Mouse (Mus musculus): ENCODE measurements at regions not wholly inside any gene's neighbourhood (a gene's known extent, or its start where the extent isn't known, plus 50 kb on each side); places are given as distances from the start of the nearest gene placed in this dataset.

DNA sequence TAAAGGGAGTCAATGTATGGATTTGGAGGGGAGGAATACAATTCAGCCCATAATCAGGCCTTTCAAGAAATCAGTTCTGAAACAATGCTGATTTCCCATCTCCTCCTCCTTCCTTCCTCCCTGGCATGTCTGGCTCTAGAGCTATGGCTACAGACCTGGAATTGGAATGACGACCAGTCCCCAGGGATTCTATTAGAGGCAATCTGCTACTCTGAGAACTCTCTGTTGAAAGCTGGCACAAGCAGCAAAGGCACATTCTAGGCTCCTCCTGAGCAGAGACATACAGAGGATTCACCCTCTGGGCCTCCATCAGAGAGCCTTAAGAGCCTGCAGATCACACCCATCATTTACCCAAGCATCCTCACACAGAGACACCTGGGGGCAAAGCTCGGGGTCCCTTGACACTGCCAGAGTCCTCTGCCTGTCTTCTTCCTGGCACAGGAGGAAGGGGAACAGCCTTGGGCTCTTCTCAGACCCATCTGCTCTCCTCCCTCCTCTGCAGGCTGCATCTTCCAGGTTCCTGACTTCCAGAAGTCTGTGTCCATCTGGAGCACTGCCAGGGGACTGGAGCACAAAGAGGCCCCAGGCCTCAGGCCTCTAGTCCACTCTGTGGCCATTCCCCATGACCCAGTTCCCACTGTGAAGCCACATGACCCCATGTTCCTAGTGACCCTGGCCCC is 176.2 kb downstream of the Rybp start:
- ATAC-seq (ENCODE audit: low FRiP score), result no peak
- no peak overlapping the region for H3K4me3 ChIP-seq
- peaks cover 14% of the 10 kb centered on the region for H3K27me3 ChIP-seq
- no peaks in the 10 kb centered on the region for H3K36me3 ChIP-seq
- 75% methylated on average over 2 of the region's 2 CpGs for WGBS
- H3K9ac ChIP-seq, result no peak overlapping the region
- no peak overlapping the region for H3K4me2 ChIP-seq (replicated peaks)
- H3K9me3 ChIP-seq (replicated peaks), result no peaks in the 10 kb centered on the region
- peaks cover 7% of the 10 kb centered on the region; the same call in 1 of the 2 replicates for H3K4me1 ChIP-seq
- no peak overlapping the region for H3K27ac ChIP-seq

DNA sequence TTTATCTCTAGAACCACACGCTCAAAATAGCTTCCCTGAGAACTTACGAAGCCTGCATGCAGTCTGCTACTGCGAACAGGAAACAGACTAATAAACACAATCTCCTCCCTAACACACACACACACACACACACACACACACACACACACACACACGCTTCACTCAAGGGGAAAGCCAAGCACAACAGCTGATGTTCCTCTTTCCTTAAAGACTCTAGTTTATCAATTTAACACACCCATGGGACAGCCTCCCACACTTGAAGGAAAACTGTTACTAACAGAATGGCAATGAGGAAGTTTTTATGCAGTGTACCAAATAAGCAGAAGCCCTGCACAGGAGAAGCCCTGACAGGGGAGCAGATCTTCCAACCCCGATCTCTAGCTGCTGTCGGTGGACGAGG is 177.3 kb downstream of the Rybp start:
- Histone ChIP-seq H3K27me3 (peaks cover 10% of the 10 kb centered on the region; the same call in 1 of the 2 replicates), H3K4me3 (no peak overlapping the region), H3K9me3 (replicated peaks) (no peaks in the 10 kb centered on the region), H3K27ac (no peak overlapping the region), H3K4me2 (replicated peaks) (no peak overlapping the region), H3K36me3 (no peaks in the 10 kb centered on the region), H3K9ac (no peak overlapping the region), H3K4me1 (peaks cover 7% of the 10 kb centered on the region; the same call in 1 of the 2 replicates)
- no peak for ATAC-seq (ENCODE audit: low FRiP score)
- WGBS, result 79% methylated on average over 7 of the region's 7 CpGs

DNA sequence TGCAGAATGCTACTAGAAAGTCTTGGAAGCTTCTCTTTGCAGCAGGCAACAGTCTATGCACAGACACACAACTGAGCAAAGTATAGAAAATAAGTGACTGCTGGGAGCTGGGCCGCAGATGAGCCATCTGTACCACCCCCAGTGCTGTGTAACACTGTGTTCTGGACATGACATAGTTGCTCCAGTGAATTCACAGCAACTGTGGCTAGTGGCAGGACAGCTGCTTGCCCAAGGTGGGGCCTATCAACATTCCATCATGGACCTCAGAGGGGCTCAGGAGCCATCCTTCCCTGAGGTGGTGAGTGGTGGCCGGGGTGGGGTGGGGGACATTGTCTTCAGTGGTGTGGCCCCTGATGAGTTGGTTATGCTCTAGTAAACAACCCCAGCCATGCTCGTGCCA is 177.9 kb downstream of the Rybp start:
- H3K36me3 ChIP-seq, result no peaks in the 10 kb centered on the region
- 76% methylated on average over 3 of the region's 3 CpGs for WGBS
- no peaks in the 10 kb centered on the region for H3K9me3 ChIP-seq (replicated peaks)
- ATAC-seq (ENCODE audit: low FRiP score), result no peak
- no peak overlapping the region for H3K4me3 ChIP-seq
- peaks cover 12% of the 10 kb centered on the region; the same call in 1 of the 2 replicates for H3K27me3 ChIP-seq
- H3K9ac ChIP-seq, result no peak overlapping the region
- no peak overlapping the region for H3K4me2 ChIP-seq (replicated peaks)
- peaks cover 7% of the 10 kb centered on the region; the same call in 1 of the 2 replicates for H3K4me1 ChIP-seq
- H3K27ac ChIP-seq, result no peak overlapping the region

DNA sequence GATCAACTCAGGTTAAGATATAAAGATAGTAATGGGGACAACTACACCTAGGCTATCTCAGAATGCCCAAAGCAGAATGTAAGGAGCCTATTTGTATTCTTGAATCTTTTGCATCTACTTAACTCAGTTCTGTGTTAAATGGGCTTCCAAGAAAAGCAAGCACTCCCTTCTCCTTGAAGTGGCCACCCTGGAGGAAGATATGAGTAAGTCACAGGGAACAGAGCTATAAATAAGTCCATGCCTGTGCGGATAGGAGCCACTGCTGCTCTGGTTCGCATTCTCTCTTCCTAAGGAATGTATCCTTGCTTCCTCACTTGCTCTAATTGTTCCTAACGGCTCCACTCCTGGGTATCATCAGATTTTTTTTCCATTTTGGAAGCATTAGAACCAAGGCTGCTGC is 179.8 kb downstream of the Rybp start:
- peaks cover 18% of the 10 kb centered on the region; the same call in 1 of the 2 replicates for H3K27me3 ChIP-seq
- no peak for ATAC-seq (ENCODE audit: low FRiP score)
- no peak overlapping the region for H3K27ac ChIP-seq
- H3K4me2 ChIP-seq (replicated peaks), result no peak overlapping the region
- 90% methylated on average over 3 of the region's 3 CpGs for WGBS
- peaks cover 4% of the 10 kb centered on the region; the same call in 1 of the 2 replicates for H3K4me1 ChIP-seq
- no peaks in the 10 kb centered on the region for H3K36me3 ChIP-seq
- H3K9me3 ChIP-seq (replicated peaks), result no peaks in the 10 kb centered on the region
- no peak overlapping the region for H3K9ac ChIP-seq
- H3K4me3 ChIP-seq, result no peak overlapping the region

DNA sequence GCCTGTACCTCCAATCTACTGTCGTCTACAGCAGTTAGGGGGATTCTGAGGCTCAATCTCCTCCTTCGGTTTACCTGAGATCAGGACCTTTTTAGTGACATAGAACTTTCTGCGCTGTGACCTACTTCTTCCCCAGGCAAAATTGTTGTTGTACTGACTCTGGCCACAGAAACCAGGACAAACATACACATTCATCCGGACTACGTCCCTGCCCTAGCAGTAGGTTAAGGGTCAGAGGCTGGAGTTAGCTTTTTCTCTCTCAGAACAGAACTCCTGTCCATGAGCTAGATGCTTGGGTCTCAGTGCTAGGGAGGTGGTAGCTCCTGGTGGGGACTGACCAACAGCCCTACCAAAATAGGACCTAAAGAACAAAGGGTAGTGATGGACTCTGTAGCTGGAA is 180.2 kb downstream of the Rybp start:
- H3K4me1 ChIP-seq, result peaks cover 4% of the 10 kb centered on the region; the same call in 1 of the 2 replicates
- H3K9ac ChIP-seq, result no peak overlapping the region
- no peaks in the 10 kb centered on the region for H3K9me3 ChIP-seq (replicated peaks)
- H3K4me3 ChIP-seq, result no peak overlapping the region
- no peaks in the 10 kb centered on the region for H3K36me3 ChIP-seq
- no peak overlapping the region for H3K4me2 ChIP-seq (replicated peaks)
- H3K27me3 ChIP-seq, result peaks cover 18% of the 10 kb centered on the region; the same call in 1 of the 2 replicates
- ATAC-seq (ENCODE audit: low FRiP score), result no peak
- WGBS, result 84% methylated on average over 5 of the region's 5 CpGs
- H3K27ac ChIP-seq, result no peak overlapping the region

DNA sequence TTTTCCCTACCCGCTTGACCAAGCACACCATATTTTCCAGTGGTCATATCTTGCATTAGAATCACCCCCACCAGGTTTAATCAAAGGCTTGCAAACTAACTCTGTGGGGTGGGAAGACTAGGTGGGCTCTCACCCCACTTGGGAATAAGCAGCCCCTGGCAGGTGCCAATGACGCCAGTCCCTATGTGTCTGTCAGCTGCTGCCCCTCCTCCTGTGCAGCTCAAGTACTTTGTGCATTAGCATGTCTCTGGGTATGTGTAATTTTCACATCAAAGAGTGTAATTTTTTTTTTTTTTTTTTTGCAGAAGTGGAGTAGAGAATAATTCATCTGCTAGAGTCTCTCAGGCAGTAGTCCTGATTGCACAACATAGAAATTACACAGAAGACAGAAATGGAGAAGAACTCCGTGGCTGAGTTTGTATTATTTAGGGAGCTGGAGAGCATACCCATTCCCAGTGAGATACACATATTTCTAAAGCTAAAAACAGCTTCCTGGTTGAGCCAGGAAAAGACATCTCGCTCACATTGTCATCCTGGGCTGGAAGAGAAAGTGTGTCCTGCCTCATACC is 186.6 kb downstream of the Rybp start:
- H3K27ac ChIP-seq, result no peak overlapping the region
- 86% methylated on average over 4 of the region's 4 CpGs for WGBS
- ATAC-seq (ENCODE audit: low FRiP score), result no peak
- no peak overlapping the region for H3K4me2 ChIP-seq (replicated peaks)
- no peak overlapping the region for H3K4me3 ChIP-seq
- peaks cover 11% of the 10 kb centered on the region; the same call in 1 of the 2 replicates for H3K27me3 ChIP-seq
- H3K9me3 ChIP-seq (replicated peaks), result no peaks in the 10 kb centered on the region
- H3K4me1 ChIP-seq, result no peaks in the 10 kb centered on the region
- no peak overlapping the region for H3K9ac ChIP-seq
- no peaks in the 10 kb centered on the region for H3K36me3 ChIP-seq

DNA sequence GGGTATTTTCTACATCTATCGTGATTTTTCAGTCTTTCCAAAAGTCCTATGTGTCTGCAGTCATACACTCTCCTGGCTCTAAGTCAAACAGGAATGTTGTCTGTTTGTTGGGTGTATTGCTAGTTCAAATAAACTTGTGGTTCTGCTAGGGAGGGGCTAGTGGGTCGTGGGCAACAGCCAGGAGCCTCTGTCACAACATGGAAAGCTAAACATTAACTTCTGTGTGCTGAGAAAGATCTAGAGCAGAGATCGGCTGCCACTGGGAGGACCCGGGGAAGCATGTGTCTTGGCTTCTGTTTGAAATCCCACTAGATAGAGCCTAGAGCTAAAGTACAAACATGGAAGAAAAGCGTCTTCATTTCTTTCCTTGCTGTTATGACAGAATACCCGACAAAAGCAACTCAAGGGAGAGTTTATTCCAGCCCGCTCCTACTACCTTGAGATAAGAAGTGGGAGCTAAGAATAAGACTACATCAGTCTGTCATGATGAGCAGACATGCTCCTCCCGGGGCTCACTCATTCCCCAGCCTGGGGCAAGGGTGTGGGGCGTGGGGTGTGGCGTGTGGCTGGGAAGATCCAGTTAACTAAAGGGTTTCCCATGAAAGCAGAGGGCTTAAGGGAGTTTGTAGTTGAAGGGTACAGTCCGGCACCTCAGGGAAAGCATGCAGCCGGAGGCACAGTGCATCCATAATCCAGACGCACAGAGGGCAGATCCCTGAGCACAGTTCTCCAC is 190.7 kb downstream of the Rybp start:
- WGBS, result 80% methylated on average over 13 of the region's 13 CpGs
- no peaks in the 10 kb centered on the region for H3K9me3 ChIP-seq (replicated peaks)
- no peak overlapping the region for H3K27ac ChIP-seq
- H3K4me2 ChIP-seq (replicated peaks), result no peak overlapping the region
- H3K9ac ChIP-seq, result no peak overlapping the region
- H3K4me1 ChIP-seq, result no peaks in the 10 kb centered on the region
- no peak overlapping the region for H3K4me3 ChIP-seq
- H3K27me3 ChIP-seq, result peaks cover 7% of the 10 kb centered on the region
- no peaks in the 10 kb centered on the region for H3K36me3 ChIP-seq
- ATAC-seq (ENCODE audit: low FRiP score), result no peak

DNA sequence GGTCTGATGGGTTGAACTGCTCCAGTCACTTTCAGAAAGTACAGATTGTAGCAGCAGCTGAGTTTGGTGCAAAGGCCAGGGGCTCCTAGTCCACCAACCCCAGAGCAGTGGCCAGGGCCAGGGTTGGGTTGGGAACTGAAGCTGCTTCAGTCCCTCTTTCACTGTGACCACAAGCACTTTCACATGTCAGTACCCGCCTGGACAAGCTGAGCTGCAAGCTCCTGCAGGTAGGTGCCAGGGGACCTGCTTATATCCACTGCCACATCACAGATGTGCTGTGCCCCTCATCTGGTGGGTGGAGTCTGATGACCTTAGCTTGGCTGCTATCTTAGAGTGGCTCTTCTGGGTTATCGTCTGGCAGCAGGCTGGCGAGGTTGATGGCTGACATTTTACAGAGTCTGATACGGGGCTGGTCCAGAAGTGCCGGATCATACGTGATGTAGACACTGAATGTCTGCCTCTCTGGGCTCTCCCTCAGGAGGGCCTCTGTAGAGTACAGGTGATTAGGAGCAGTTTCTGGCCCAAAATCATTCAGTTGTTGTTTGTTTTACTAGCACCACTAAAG is 192.6 kb downstream of the Rybp start:
- no peaks in the 10 kb centered on the region for H3K9me3 ChIP-seq (replicated peaks)
- H3K4me2 ChIP-seq (replicated peaks), result no peak overlapping the region
- H3K9ac ChIP-seq, result no peak overlapping the region
- no peak for ATAC-seq (ENCODE audit: low FRiP score)
- WGBS, result 89% methylated on average over 6 of the region's 6 CpGs
- no peak overlapping the region for H3K27ac ChIP-seq
- H3K36me3 ChIP-seq, result no peaks in the 10 kb centered on the region
- H3K4me3 ChIP-seq, result no peak overlapping the region
- H3K4me1 ChIP-seq, result no peaks in the 10 kb centered on the region
- H3K27me3 ChIP-seq, result peaks cover 14% of the 10 kb centered on the region

DNA sequence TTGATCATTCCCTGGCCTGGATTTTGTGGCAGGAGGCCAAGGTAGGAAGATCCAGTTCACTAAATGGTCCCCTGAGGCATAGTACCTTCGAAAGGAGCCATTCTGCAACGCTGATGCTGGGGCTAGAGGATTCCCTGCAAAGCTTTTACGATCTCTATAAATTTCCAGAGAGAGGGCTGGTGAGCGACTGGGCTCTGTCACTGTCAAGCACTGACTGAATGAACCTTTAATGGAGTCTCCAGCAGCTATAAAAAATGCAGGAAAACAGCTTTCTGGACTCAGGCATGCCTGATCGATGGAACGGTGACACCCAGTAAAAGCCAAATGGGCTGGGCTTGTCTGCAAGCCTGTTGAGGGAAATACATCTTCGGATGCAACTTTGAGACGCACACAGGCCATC is 194.4 kb downstream of the Rybp start:
- no peaks in the 10 kb centered on the region for H3K9me3 ChIP-seq (replicated peaks)
- H3K36me3 ChIP-seq, result no peaks in the 10 kb centered on the region
- H3K27me3 ChIP-seq, result peaks cover 14% of the 10 kb centered on the region
- H3K27ac ChIP-seq, result no peak overlapping the region
- no peaks in the 10 kb centered on the region for H3K4me1 ChIP-seq
- H3K4me3 ChIP-seq, result no peak overlapping the region
- H3K4me2 ChIP-seq (replicated peaks), result no peak overlapping the region
- no peak for ATAC-seq (ENCODE audit: low FRiP score)
- WGBS, result 86% methylated on average over 8 of the region's 8 CpGs
- H3K9ac ChIP-seq, result no peak overlapping the region

DNA sequence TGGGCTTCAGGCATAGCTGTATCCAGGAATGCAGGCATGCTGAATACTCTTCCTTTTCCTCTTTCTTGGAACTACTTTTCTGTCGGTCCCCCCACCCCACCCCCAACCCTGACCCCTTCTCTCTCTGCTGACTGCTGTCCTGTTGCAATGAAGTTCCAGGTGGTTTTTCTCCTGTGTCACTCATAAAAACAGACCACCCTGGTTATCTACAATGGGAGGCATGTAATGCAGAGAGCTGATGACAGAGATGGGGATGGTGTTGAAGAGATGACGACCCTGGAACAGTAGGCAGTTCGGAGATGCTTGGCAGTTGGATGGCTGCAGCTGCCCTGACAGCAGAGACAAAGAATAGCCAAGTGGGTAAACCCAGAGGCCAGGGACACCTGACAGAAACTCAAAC is 195.5 kb downstream of the Rybp start:
- no peaks in the 10 kb centered on the region for H3K9me3 ChIP-seq (replicated peaks)
- H3K9ac ChIP-seq, result no peak overlapping the region
- H3K36me3 ChIP-seq, result no peaks in the 10 kb centered on the region
- no peaks in the 10 kb centered on the region for H3K4me1 ChIP-seq
- no peak overlapping the region for H3K27ac ChIP-seq
- 77% methylated on average over 3 of the region's 3 CpGs for WGBS
- H3K4me3 ChIP-seq, result no peak overlapping the region
- ATAC-seq (ENCODE audit: low FRiP score), result no peak
- peaks cover 14% of the 10 kb centered on the region for H3K27me3 ChIP-seq
- no peak overlapping the region for H3K4me2 ChIP-seq (replicated peaks)

DNA sequence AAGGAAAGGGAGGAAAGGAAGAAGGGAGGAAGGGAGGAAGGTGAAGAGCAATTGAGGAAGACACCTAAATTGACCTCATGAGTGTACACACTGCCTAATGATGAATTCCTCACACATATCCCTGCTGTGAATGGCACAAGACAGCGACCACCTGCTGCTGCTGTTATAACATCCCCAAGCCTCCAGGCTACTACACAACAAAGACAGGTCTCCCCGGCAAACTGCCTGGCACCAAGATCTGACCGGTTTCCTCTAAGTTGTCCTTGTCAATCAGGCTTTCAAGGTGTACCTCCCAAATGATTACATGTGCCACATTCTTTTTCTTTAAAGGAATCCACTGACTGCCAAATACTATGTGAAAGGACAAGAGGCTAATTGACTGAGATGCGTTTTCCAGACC is 198.7 kb downstream of the Rybp start:
- Histone ChIP-seq H3K27ac (no peak overlapping the region), H3K4me3 (no peak overlapping the region), H3K36me3 (no peaks in the 10 kb centered on the region), H3K27me3 (peaks cover 13% of the 10 kb centered on the region), H3K4me1 (0 out of 2 replicates have a peak, but pooled peaks cover 3% of the 10 kb centered on the region), H3K9ac (no peak overlapping the region), H3K4me2 (replicated peaks) (no peak overlapping the region), H3K9me3 (replicated peaks) (0 out of 2 replicates have a peak, but pooled peaks cover 4% of the 10 kb centered on the region)
- WGBS, result 63% methylated on average over 4 of the region's 4 CpGs
- no peak for ATAC-seq (ENCODE audit: low FRiP score)

DNA sequence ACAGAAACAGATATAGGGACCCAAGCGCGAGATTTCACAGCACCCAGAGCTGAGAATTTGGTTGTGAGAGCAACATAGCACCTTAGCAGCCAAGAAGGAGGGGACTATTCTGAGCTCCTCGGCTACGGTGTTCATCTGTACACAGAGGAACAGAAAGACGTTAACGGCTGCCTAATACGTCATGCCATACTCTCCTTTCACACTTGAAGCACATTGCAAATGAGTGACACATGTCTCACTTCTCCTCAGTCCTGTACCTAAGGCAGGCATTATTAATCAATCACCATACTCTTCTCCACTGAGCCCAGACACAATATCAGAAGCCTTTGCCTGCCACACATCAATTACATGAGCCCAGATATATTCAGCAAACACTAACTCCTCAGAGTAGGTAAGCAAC is 200.5 kb downstream of the Rybp start:
- peaks cover 7% of the 10 kb centered on the region; the same call in 1 of the 2 replicates for H3K27me3 ChIP-seq
- H3K9me3 ChIP-seq (replicated peaks), result 0 out of 2 replicates have a peak, but pooled peaks cover 4% of the 10 kb centered on the region
- 0 out of 2 replicates have a peak, but pooled peaks cover 3% of the 10 kb centered on the region for H3K4me1 ChIP-seq
- H3K4me3 ChIP-seq, result no peak overlapping the region
- no peak overlapping the region for H3K4me2 ChIP-seq (replicated peaks)
- no peaks in the 10 kb centered on the region for H3K36me3 ChIP-seq
- no peak overlapping the region for H3K27ac ChIP-seq
- H3K9ac ChIP-seq, result no peak overlapping the region
- WGBS, result 84% methylated on average over 7 of the region's 7 CpGs
- no peak for ATAC-seq (ENCODE audit: low FRiP score)

Measured in hindbrain, embryonic 12.5 days (tissue).